Mouse (Mus musculus) spleen, postnatal 10 days (tissue): ENCODE results near the gene Fbxo31.

Source experiments
- DNase-seq, 2 experiments: peaks; one replicate each; pipeline ENCODE4 v3.0.0; 2021 to 2022; ENCODE audit warnings: low spot score in 2 of 2

Gene Fbxo31

DNA sequence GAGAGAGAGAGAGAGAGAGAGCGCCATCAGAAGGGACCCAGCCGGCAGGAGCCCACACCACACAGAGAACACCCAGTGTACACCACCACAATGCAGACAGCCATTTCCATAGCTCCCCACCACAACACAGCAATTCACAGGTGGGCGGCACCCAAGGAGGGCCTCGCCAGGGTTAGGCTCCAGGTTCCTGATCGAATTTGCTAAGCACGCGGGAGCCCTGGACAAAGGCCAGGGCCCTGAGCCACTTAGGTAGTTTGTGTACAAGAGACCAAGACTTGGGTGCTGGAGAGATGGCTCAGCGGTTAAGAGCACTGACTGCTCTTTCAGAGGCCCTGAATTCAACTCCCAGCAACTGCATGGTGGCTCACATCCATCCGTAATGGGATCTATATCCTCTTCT, 26.1 kb downstream of the Fbxo31 start:
- DNase-seq, result no peak

DNA sequence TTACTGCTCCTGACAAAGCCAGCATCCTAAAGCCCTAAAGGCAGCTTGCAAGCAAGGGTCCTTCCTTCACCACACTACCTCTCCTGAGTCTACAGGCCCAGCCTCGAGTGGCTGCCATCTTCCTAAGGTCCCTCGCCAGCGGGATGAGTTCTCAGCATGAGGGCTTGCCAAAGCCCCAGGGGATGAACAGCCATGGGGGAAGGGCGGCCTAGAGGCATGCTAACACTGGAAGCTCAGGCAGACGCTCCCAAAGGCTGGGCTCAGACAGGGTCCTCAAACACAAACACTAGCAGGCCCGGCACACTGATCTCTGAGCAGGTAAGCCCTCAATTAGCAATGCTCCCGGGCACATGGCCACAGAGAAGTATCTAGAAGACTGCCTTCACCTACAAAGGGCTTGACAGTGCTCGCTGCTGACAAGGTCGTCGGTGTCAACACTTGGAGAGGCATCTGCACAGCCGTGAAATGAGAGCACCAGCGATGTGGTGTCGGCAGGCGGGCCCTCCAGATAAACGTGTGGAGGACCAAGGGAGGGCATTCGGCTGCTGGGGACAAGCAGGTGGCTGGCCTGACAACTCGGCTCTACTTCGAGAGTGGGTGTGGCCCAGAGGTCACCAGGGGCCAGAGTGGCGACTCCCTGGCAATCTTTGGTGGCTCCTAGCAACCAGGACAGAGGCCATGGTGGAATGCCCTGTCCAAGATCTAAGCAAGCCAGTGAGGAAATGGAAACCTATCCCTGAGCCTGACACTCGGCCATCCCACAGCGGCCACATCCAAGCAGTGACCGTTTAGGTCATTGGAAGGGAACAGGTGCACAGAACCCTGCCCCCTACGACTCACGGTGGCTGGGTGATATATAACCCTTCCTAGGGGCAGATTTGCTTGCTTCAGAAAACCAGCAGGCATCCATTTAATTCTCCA, 27.3 kb downstream of the Fbxo31 start:
- DNase-seq, result no peak

DNA sequence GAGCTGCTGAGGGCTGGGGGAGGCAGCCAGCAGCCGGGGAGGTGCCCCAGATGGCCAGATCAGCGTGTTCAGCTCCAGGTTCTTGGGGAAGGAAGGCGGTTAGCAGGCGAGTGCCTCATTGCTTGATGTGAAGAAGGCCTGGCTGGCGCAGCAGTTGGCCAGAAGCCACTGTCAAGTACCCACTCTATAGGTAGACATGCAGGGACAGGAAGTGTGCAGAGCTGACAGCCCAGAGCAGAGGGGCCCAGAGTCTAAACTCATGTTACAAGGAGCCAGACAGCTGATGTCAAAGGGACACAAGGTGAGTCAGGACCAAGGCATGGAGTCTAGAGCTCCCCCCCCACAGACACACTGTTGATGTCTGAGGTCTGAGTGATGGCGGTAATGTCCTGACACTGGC, 28.6 kb downstream of the Fbxo31 start:
- no peak for DNase-seq

DNA sequence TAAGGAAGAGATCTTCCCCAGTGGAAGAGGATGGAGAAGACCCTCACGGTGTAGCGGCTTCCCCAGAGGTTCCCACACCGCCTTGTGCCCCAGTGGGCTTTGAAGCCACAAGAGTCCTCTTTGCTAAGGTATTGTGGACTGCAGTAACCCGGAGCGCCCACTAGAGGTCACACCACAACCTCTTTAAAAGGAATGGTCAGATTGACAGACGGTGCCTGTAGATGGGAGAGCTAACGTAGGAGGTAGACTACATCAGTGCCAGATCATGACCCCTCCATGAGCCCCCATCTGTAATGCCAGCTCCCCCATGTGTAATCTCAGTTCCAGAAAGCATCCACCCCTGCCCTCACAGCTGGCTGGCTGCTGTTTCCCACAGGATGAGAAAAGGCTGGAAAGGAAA, 31.5 kb downstream of the Fbxo31 start:
- peak; percentile 60 to 83 for DNase-seq

DNA sequence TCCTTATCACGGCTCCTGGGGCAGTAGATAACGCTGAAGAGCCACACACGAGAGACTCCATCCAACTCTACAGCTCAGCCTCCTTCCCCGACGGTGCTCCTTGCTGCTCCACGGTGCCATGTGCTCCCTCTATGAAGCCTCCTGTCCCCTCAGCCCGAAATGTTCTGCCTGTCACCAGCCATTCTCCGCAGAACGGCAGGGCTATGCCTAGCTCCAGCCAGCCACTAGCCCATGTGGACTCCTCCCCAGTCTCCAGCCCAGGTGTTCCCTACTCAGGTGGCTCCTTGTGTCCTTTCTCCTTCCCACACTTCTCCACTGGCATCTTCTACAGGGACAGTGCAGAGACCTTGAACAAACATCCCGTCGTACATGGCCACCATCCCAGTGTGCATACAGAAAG, 33.7 kb downstream of the Fbxo31 start:
- no peak for DNase-seq

DNA sequence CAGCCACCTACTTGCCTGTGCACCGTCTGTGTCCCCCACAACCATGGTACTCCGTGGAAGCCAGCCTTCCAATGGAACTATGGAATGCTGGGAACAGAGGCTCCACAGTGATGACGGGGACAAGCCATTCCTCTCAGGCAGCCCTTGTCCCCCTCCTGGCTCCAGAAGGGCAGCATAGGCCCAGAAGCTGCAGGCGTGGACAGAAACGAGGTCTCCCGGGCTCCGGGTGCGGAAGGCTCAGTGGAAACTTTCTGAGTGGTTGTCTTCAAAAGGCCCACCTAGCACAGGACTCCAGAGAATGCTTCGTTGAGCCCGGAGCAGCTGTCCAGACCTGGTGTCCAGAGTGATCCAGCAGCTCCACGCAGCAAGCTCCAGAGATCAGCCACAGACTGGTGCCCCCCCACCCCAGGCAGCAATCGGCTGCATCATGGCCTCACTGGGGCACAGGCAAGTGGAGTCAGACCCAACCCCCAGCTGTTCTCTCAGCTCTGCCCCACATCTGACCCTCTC, 34.3 kb downstream of the Fbxo31 start, which contains the start of gene 1700018B08Rik:
Gene 1700018B08Rik (minus strand): TSS at position 45 of the 510 bp plus-strand sequence.
- DNase-seq, result no peak

DNA sequence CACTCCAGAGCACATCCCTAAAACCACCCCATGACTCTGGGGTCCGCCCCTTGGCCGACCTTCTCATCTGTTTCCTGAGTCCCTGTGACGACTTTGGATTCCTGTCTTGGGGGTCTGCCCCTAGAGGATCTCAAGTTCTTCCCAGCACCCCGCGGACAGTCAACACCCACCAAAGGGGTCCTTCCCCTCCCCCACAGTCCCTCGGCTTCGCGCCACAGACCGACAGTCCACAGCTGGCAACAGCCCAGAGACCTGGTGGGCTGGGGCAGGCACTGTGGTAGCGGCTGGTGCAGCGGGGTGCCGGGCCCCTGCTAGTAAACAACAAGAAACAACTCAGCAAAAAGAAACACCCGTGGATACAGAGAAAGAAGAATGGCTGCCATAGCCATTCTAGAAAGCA, 35.7 kb downstream of the Fbxo31 start:
- DNase-seq, result no peak

DNA sequence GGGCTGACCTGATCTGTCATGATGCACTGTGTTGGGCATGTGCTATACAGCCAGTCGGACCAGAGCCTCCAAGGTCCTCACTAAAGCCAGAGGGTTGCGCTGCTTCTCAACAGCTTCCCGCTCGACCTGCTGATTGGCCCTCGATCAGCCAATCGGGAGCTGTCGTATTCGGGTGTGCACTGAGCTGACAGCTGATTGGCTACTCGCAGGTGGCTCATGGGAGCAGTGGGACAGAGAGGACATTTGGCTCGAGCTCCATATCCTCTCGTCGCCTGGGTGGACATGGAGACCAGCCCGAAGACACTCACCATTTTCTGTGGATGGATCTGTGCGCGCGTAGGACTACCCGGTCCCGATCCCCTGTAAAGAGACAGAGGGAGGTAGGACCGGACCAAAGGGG, 36.7 kb downstream of the Fbxo31 start:
- no peak for DNase-seq

DNA sequence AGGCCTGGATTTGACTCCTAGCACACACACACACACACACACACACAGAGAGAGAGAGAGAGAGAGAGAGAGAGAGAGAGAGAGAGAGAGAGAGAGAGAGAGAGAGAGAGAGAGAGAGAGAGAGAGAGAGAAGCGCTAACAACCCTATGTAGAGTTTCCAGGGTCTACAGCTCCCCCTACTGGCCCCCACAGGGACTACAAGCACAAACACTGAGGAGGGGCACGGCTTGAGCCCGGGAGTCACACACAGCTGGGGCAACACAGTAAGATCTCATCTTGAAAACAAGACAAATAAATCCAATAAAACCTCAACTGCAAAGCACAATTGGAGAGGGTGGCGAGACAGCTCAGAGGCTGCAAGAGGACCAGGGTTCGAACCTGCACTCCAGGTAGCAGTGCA, 46.2 kb downstream of the Fbxo31 start:
- peak in 1 of 2 experiments; percentile 54 for DNase-seq

DNA sequence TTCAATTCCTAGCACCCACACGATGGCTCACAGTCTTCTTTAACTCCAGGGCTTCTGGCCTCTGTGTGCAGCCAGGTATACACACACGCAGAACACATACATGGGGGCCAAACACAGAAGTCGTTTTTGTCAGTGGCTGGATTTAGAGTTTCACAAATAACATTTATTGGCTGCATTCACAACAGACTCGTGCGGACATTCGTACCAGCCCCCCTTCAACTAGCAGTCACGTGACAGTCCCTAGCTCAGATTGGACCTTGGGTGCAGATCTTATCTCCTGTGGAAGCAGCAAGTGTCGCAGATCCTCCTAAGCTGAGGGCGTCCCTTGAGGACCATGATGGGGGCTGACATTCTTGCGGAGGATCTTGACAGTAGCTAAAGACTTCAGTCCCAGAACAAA, 48.0 kb downstream of the Fbxo31 start:
- DNase-seq, result no peak

DNA sequence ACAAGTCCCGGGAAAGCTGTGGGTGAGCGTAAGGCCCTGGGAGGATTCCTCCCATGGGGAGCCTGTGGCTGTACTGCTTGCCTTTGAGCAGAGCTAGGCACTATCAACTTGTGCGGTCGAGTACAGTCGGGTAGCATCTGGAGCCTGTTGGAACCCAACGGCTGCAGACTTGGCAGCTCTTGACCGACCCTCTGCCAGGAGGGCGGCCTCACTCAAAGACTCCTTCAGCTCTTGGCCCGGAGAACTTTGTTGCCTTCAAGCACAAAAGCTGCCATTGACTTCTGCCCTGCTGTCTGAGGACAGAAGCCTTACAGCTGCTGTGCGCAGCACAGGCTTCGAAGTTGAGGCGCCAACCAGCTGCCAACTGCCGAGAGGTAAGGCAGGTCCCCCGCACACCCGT, 49.8 kb downstream of the Fbxo31 start:
- DNase-seq, result no peak

DNA sequence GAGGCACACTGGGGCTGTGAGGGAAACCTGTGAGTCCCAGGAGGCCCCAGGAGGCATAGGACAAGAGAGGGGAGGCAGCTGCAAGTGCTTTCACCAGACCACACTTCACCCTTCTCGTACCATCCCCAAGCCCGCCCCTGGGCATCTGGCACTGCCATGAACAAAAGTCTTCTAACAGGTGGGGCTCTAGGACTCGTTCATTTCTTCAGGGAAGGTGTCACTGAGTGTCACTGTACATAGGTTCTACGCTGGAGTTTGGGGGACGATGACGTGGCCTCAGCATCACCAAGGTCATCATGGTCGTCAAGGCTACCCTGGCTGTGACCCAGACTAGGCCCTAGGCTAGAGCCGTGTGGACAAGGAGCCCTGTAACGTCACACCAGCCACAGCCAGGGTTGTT, 50.9 kb downstream of the Fbxo31 start:
- no peak for DNase-seq

DNA sequence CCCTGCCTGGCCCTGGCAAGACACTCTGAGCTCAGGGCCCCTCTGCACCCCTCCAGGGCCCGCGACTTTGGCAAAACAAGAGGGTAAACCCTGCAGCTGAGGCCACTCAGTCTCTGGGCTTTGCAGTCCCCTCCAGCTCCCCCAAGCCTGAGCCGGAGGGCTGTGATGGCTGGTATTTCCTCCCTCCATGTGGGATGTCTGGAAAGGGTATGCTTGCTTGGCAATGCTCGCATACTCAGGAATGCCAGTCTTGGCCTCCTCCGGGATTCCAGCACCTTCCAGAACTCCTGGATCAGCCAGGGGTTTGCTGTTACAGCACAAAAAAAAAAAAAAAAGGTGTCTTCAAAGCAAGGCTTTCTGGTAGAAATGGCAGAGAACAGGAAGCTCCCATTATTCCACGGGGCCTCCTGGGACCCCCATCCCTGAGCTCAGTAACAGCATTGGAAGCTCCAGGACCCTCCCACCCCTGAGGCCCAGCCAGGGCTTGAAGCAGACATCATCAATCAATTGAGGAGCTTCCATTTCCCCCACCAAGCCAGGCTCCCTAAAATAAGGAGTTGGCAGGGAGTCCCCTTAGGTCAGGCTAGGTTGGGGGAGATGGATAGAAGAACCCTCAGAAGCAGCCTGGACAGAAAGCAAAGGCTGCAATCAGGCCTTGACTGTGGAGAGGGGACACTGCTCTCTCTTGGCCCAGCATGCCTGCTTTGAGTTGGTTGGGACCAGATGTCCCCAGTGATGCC, 51.6 kb downstream of the Fbxo31 start:
- DNase-seq, result no peak

DNA sequence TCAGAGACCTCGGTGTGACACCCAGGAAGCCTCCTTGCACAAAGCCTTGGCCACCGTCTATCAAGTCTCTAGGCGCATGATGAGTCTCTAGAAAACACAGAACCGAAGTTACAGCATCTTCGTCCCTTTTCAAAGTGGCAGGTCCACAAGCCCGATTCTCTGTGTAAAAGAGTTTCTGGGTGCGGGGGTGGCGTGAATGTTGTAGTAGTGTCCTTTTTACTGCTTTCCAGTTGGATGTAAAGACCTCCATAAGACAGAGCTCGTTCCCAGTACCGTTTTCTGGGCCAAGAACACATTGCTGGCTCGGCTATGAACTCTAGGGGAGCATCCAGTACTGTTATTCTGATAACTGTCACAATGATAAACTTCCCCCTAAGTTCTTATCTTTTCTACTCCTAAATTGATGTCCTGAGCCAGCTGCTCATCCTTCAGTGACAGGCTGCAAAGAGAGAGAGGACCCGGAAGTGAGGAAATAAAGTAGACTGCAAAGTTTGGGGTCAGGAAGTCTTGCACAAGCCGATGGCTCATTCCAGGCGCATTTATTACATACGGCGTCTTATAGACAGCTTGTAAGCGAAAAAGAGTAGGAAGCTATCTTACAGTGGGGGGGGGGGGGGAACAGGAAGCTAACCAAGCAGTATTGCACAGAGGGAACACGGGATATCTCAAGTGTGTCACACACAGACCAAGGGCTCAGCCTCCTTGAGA, 53.3 kb downstream of the Fbxo31 start:
- no peak for DNase-seq

DNA sequence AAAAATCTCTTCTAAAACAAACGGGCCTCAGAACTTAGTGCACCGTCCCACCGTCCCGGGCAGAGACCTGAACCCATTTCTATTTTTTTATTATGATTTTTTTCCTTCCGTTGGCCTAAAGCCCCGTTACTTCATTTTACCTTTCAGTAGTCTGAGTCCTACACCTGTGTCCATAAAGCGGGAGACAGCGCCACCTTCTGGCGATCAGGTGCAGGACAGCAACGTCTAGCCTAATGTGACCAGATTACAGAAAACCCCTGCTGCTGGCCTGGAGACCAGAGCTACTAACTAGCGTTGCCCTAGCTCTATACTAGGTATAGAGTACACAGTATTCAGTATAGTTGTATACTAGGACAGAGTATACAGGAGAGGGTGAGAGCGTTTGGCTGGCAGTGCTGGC, 65.2 kb downstream of the Fbxo31 start:
- peak; percentile 59 to 83 for DNase-seq

DNA sequence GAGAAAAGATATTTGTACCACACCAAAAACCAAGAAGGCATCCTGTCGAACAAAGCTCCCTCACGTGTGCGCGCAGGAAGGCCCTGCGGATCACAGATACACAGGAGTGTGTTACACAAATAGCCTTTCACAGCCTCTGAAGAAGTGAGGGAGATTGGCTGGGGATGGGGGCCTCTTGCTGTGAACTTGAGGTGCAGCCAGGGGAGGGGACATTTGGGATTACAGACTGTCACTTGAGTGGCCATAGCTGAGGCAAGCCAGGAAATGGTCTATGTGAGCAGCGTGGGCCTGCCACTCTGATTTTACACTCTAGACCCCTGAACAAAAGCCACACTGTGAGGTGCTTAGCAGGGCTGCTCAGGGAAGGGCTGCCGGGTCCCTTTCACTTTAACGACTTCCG, 66.9 kb downstream of the Fbxo31 start:
- DNase-seq, result no peak
